Mouse (Mus musculus): ENCODE measurements at regions not wholly inside any gene's neighbourhood (a gene's known extent, or its start where the extent isn't known, plus 50 kb on each side); places are given as distances from the start of the nearest gene placed in this dataset.

DNA sequence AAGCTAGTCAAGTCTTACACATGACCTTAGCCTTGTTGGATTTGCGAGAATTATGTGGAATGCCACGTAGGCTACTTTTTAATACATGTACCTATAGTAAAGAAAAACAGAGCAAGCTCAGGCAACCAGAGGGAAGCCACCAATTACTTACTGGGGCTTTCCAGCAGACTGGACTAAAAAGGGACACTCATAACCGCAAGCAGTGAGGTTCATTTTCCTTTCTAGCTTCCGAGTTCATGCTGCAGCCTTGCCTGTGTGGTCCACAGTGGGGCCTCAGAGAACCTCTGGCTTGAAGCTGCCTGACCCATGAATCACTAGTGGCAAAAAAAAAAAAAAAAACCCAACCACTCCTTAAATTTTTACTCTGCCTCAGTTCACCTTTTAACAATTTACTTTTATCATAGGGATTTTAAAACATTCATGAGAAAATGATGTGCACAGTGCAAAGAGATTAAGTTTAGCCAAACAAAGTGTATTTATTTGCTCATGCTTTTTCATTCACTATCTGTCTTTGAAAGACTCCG is 188.6 kb upstream of the 1700066M21Rik start:
- DNase-seq (ENCODE audit: low read depth): no peak

- no peak for DNase-seq (ENCODE audit: low read depth)
These were observed 176.1 kb upstream of the 1700066M21Rik start for GRCm38 (mm10) chr1:57201274-57201673.

DNA sequence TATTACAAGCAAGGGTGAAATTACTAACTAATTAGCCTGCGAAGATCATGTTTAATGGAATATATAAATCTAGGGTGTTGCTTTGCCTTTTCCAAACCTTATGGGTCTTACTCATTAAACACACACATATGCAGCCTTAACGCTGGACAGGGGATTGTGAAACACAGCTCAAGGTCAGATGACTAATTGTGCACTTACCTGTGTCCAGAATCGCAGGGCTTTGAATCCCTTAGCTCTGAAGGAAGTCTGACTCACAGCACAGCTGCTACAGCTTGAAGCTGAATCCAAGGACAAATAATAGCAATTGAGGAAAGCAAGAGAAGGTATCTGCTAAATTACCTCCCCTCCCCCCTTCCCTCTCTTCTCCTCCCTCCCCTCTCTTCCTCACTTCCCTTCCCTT is 173.1 kb upstream of the 1700066M21Rik start:
- DNase-seq (ENCODE audit: low read depth): no peak

GRCm38 (mm10) chr1:57205198-57205987 is 172.0 kb upstream of the 1700066M21Rik start:
- DNase-seq (ENCODE audit: low read depth): peak; percentile 22

GRCm38 (mm10) chr1:57206496-57206895 is 170.9 kb upstream of the 1700066M21Rik start:
- no peak for DNase-seq (ENCODE audit: low read depth)

- DNase-seq (ENCODE audit: low read depth): no peak
These were observed 170.5 kb upstream of the 1700066M21Rik start for GRCm38 (mm10) chr1:57206944-57207343.

DNA sequence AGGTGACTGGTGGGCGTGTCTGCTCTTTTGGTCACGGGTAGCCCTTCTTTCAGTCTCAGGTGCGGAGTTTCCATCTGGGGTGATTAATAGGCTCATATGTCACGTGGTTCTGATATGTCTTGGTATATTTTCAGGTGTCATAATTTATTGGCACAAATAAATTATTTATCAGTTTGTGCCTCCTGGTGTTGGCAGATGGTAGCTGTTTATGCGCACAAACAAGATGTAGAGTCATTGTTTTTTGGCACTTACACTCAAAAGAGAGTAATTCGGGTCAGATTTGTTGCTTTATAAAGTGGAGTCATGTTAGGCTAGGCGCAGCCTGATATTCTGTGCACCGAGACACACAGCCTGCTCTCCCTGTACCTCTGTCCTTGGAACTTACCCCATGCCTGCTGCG is 169.0 kb upstream of the 1700066M21Rik start:
- DNase-seq (ENCODE audit: low read depth): no peak

DNA sequence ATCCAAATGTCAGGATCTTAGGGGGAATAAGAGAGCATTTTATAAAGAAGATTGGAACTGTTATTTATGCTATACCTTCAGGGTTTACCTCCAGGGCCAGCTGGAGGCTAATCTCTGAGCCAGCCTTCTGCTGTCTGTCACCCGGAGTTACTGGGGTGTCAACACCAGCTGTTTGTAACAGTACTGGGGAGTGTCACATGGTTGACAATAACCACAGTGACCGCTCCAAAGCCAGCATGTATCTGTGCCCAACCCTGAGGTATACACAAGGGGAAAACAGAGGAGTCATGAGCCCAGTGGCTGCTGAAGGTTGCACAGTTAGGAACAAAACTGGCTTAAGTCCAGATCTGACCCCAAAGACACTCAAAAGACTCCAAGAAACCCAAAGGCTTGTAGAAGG is 168.1 kb upstream of the 1700066M21Rik start:
- DNase-seq (ENCODE audit: low read depth): no peak

GRCm38 (mm10) chr1:57211046-57211445 is 166.4 kb upstream of the 1700066M21Rik start:
- no peak for DNase-seq (ENCODE audit: low read depth)

DNA sequence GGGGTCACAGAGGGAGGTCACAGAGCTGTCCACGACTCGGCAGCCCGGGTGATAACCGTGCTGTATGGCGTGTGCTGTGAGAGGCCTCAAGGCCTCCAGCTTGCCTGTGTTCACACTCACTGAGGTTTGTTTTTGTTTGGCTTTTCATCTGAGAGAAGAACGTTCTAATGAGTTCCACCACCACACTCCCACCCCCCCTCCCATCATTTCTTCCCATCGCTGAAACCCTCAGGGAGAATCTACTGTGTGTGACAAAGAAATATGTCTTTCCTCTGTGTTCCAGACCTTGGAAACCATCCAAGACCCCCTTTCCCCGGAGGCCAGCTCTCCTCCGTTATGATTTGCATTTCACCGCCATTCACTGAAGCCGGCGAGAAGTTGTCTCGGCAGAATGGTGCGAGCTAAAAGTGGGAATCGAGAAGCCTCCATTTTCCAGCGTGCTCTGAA is 164.0 kb upstream of the 1700066M21Rik start:
- DNase-seq (ENCODE audit: low read depth): no peak

GRCm38 (mm10) chr1:57214266-57214665 is 163.2 kb upstream of the 1700066M21Rik start:
- DNase-seq (ENCODE audit: low read depth): no peak

DNA sequence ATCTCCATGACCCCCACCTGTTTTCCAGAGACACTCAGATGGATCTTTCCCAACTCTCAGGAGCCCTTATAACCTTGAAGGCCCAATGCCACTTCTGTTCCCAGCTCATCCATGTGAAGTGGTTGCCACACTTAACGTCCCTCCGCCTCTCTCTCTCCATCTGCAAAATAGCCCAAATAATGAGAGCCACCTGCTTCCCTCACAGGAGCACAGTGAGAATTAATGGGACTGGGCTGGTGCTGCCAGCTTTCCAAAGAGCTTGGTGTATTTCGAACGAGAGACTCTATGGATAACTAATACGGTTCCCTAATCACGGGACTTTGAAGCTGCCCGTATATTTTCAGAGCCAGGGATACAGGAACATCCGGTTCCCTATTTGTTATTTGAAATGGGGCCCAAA is 159.8 kb upstream of the 1700066M21Rik start:
- no peak for DNase-seq (ENCODE audit: low read depth)

GRCm38 (mm10) chr1:57218127-57218526 is 159.3 kb upstream of the 1700066M21Rik start:
- DNase-seq (ENCODE audit: low read depth): no peak

- no peak for DNase-seq (ENCODE audit: low read depth)
These were observed 158.8 kb upstream of the 1700066M21Rik start for GRCm38 (mm10) chr1:57218616-57219015.

GRCm38 (mm10) chr1:57224425-57225104 is 152.9 kb upstream of the 1700066M21Rik start:
- no peak for DNase-seq (ENCODE audit: low read depth)

GRCm38 (mm10) chr1:57243607-57244408 is 133.6 kb upstream of the 1700066M21Rik start:
- no peak for DNase-seq (ENCODE audit: low read depth)

DNA sequence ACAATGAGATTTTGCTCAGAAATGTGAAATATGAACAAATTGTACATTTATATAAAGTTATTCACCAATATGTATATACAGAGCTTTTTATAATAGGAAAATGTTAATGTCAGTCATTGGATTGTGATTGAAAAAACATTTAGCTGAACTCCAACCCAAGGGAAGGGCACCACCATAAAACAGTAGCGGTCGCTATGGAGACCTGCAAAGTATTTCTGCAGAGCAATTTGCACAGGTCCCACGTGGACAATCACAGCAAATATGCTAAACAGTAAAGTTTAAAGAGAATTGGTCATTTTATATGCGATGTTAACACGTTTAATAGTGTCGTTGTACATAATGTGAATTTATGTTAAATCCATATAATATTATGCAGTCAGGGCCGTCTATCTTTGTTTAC is 117.8 kb upstream of the 1700066M21Rik start:
- no peak for DNase-seq (ENCODE audit: low read depth)

DNA sequence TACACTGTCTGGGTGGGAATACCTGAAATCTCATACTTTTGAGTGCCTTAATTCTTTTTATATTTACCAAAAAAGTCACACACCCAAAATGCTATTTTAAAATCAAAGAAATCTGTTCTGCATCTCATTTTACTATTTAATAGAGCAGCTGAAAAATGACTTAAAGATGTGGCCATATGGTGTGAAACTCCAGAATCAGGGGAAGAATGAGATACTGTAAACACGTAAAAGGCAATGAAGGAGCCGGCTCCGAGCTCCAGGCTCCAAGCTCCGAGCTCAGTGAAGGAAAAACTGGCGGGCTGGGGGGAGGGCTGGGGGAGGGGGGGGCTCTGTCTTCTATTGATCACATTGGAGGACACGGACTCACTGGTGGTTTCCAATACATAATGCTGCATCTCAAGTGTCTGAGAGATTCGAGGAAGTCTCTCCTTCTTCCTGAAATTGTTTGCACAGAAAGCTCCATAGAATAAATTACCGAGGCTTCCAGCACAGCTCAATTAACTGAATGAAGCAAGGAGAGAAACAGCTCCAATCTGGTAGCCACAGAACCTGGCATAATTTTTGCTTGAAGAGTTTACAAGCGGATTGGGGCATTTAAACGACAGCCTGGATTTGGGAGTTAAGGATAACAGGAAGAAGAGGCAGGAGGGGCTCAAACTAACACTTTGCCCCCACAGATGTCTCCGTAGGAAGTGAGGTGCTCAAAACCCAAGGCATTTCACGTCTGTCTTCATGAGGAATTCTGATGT is 112.2 kb upstream of the 1700066M21Rik start:
- DNase-seq (ENCODE audit: low read depth): no peak

DNA sequence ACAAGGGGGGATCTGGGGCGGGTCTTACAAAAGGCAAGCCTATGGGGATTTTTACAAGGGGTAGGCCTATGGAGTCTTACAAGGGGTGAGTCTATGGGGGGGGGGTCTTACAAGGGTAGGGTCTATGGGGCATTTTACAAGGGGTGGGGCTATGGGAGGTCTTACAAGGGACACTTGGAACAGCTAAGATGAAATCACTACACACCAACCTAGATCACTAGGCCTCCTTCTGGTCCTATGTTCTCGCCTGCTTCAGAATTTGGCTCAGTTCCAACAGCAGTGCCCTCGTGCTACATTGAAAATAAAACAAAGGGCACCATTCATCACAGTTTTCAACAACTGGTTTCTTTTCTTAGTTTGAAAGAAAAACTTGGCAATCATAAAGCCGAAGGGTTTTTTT is 110.7 kb upstream of the 1700066M21Rik start:
- no peak for DNase-seq (ENCODE audit: low read depth)

DNA sequence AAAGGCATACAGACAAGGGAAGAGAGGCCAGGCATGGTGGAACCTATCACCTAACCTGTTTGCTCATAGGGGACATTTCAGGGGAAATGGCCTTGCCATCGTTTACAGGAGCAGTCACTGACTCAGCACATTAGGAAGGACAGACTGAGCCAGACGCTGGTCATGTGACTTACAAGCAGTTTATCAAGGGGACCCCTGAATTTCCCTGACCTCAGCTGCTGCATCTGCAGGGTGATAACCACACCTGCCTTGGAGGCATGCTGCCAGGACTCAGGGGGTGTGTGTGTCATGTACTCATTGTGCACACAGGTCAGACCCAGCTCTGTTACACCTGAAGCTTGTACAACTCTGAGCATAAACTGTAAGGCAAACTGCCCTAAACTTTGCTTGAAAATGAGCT is 109.6 kb upstream of the 1700066M21Rik start:
- DNase-seq (ENCODE audit: low read depth): no peak

- peak; percentile 5 for DNase-seq (ENCODE audit: low read depth)
These were observed 107.6 kb upstream of the 1700066M21Rik start for GRCm38 (mm10) chr1:57269679-57270354.
